Mouse (Mus musculus) ES-E14 (cell line): ENCODE data around the gene Dtnb.

Experiments
- HCFC1 ChIP-seq: IDR thresholded peaks from 2 replicates; pipeline ENCODE4 v1.6.1; 2012; ENCODE audit warnings: low read length, inconsistent platforms, borderline replicate concordance; ENCODE audit not compliant: insufficient read depth
- MAFK ChIP-seq: IDR thresholded peaks from 2 replicates; pipeline ENCODE4 v1.6.1; 2014; ENCODE audit warnings: mild to moderate bottlenecking, low read depth, low read length, inconsistent platforms; ENCODE audit not compliant: insufficient read depth
- ZC3H11A ChIP-seq: IDR thresholded peaks from 2 replicates; pipeline ENCODE4 v1.6.1; 2012; ENCODE audit warnings: low read depth, mild to moderate bottlenecking, inconsistent platforms, low read length, borderline replicate concordance
- ZNF384 ChIP-seq: IDR thresholded peaks from 2 replicates; pipeline ENCODE4 v1.6.1; 2012; ENCODE audit warnings: low read depth, low read length, inconsistent platforms

DNA sequence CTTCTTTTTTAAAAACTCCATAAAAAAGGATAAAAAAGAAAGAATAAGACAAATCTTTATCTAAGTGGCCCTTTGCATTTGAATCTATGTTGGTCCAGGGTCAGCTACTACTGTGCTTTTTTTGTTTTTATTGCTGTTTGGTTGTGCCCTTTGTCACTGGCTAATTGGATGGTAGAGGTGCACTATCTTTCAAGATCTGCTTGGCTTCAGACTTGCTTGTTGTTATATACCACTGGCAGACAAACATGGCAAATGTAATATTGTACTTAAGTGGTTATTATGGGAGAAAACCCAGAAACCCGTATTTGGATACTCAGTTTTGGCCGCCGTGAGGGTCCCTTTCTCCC, 46.8 kb downstream of the Dtnb start:
- no peak for TF ChIP-seq ZC3H11A
- TF ChIP-seq ZNF384: no peak
- no peak for TF ChIP-seq HCFC1
- TF ChIP-seq MAFK: no peak
